Mouse (Mus musculus): ENCODE data around the gene Lrch3.
"Not testable (repeated sequence)": the region's sequence is repeated elsewhere in the genome, so short reads cannot be mapped to it uniquely, and the experiment has no call there.

Lrch3 gene

DNA sequence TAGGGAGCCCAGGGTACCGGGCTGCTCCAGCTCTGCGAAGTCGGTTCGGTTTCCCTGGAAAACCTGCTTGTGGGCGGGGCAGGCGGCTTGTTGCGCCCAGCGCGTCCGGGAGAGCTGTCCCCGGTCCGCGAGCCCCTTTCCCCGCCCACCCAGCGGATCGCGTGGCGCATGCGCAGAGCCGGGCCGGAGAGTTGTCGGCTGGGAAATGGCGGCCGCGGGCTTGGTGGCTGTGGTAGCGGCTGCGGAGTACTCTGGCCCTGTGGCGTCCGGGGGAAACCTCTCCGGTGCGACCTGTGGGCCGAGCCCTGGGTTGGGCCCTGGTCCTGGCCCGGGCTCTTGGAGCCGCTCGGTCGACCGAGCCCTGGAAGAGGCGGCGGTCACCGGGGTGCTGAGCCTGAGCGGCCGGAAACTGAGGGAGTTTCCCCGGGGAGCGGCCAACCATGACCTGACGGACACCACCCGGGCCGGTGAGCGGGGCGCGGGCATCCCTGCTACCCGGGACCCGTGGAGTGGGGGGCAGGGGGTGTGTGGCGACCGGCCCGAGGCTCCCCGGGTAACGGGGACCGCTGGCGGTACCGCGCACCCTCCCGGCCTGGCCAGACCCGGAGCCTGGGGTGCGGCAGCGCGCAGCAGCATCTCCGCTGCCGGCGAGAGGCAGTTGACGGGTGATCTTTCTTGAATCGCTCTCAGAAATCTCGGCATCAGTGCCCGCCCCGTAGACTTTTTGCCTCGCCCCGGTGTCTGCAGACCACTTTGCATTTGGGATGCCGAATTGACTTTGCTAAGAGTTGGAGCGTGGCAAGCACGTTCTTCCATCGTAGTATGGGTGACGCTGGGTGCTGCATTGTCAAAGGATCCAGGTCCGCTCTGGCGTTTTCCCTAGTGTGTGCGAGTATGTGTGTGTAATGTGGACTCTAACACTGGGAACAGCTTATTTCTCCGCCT lies at the start of gene Lrch3:
Gene Lrch3 (plus strand): TSS at position 164 of the 945 bp plus-strand sequence.
- DNase-seq (ENCODE audit: low read depth) = peak; percentile 74

DNA sequence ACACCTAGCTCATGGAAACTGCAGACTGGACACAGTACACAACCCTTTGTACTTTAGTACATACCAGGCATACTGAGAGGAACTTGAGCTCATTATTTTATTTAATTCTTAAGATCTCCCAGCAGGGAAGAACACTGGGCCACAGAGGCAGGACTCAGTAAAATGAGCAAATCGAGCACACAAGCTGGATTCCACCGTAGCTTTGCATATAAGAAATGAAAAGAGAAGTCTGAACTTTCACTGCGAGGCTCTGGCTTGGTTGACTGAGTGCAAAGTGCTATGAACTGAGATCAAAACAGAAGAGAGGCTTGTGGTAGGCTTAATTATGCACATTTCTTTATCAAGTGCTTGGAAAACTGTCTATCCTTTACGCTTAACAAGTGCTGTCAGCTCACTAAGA lies 48.5 kb upstream of the Lrch3 start:
- no peak for DNase-seq (ENCODE audit: low read depth)

- DNase-seq (ENCODE audit: low read depth) = no peak
Observed at GRCm38 (mm10) chr16:32866713-32867112, 47.2 kb upstream of the Lrch3 start.

DNA sequence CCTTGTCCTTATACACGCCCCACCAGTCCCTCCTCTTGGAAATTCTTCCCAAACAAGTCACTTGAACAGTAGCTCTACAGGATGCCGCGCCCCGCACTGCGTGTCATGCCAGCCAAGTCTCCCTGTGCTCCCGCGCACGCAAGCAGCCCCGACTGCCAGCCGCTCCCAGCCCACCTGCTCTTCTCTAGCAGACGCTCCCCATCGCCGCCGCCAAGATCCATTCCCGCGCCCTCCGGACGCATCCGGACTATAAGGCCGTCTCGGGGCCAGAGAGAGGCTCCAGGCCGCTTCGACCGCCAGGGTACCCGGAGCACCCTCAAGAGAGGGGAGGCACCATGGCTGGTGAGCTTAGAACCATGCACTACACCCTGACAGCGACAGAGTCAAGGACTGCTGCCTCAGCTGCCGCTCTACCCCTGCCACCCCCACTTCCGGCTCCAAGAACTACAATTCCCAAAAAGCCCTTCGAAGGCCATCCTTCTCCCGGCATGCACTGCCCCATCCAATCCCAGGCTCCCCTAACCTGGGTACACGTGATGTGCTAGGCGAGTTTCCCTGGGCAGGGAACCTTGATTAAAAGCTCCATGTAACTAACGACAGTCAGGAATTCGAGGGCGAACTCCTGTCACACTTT lies 45.9 kb upstream of the Lrch3 start:
- DNase-seq (ENCODE audit: low read depth) = peak; percentile 79

DNA sequence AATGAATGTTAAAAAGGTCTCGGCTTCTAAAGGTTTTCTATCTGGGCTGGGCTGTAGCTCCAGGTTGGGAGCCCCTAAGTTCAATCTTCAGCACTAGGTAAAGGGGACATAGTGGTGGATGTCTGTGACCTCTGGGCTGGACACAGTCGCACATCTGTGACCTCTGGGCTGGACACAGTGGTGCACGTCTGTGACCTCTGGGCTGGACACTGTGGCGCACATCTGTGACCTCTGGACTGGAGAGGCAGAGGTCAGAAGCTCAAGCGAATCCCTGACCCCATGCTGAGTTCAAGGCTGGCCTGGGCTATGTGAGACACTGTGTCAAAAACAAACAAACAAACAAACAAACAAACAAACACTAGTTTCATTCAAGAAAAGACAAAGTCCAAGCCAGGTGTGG lies 43.7 kb upstream of the Lrch3 start:
- no peak for DNase-seq (ENCODE audit: low read depth)

DNA sequence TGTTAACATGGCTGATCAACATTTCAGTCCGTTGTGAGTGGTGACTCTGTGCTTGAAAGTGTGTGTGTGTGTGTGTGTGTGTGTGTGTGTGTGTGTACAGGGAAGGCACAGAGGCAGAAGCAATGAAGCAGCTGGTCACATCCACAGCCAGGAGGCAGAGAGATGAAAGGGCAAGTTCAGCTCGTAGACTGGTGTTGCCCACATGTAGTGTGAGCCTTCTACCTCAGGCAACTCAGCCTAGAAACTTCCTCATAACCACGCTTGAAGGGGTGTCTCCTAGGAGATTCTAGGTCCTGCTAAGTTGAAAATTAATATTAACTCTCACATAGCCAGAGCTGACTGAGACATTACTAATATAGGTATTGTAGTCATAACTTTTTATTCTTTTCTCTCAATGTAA lies 40.5 kb upstream of the Lrch3 start:
- no peak for DNase-seq (ENCODE audit: low read depth)

- DNase-seq (ENCODE audit: low read depth) = not testable (repeated sequence)
Observed at GRCm38 (mm10) chr16:32875281-32875680, 38.6 kb upstream of the Lrch3 start.

- DNase-seq (ENCODE audit: low read depth) = no peak
Observed at GRCm38 (mm10) chr16:32875847-32876246, 38.1 kb upstream of the Lrch3 start.

GRCm38 (mm10) chr16:32876831-32877230 lies 37.1 kb upstream of the Lrch3 start:
- DNase-seq (ENCODE audit: low read depth) = no peak

- peak; percentile 86 for DNase-seq (ENCODE audit: low read depth)
Observed at GRCm38 (mm10) chr16:32877343-32878156, 36.4 kb upstream of the Lrch3 start, which contains the start of the genes Fyttd1 and Rubcn. TSS of gene Fyttd1 (plus strand) at chr16:32877500. TSS of gene Rubcn (minus strand) at chr16:32877766.

GRCm38 (mm10) chr16:32878157-32878598 lies 35.7 kb upstream of the Lrch3 start:
- no peak for DNase-seq (ENCODE audit: low read depth)

- no peak for DNase-seq (ENCODE audit: low read depth)
Observed at GRCm38 (mm10) chr16:32878972-32879926, 34.7 kb upstream of the Lrch3 start.

- DNase-seq (ENCODE audit: low read depth) = no peak
Observed at GRCm38 (mm10) chr16:32881538-32881937, 32.4 kb upstream of the Lrch3 start.

- no peak for DNase-seq (ENCODE audit: low read depth)
Observed at GRCm38 (mm10) chr16:32887996-32888395, 25.9 kb upstream of the Lrch3 start.

DNA sequence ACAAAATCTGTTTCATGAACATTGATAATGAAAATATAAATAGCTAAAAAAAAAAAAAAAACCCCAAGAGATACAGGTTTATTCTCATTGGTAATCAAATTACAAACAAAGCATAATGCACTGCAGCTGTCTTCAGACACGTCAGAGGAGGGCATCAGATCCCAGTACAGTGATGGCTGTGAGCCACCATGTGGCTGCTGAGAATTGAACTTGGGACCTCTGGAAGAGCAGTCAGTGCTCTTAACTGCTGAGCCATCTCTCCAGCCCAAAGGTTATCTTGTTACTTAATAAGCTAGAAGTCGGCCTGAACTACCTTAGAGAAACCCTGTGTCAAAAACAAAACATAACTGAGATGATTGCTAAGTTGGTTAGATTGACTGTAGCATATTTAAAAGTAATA lies 24.0 kb upstream of the Lrch3 start:
- no peak for DNase-seq (ENCODE audit: low read depth)

- no peak for DNase-seq (ENCODE audit: low read depth)
Observed at GRCm38 (mm10) chr16:32896126-32896525, 17.8 kb upstream of the Lrch3 start.

DNA sequence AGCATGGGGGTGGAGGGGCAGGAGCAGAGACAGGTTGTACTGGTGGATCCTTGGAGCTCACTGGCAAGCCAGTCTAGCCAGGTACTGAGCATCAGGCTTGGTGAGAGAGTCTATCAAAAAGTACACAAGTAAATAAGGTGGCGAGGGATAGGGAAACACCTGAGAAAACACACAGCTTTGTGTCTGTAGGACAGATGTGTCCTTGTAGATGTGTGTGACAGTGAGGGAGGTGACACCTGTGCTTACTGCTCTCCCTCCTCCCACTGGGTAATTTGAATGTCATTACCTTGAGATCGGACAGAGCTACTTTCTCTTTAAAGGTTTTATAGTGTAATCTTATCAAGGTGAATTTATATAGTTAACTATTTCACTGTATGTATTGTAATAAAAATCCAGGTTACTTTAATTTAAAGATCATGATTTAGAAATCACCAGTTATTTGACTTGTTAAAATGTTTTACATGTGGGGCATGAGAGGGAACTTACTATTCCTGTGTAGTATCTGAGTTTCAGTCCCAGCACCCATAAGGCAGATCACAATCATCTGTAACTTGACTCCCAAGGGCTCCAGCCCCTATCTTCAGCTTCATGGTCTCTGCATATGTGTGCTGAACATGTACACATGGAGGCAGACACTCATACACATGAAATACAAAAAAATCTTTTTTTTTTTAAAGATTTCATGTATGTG lies 12.4 kb upstream of the Lrch3 start:
- no peak for DNase-seq (ENCODE audit: low read depth)

DNA sequence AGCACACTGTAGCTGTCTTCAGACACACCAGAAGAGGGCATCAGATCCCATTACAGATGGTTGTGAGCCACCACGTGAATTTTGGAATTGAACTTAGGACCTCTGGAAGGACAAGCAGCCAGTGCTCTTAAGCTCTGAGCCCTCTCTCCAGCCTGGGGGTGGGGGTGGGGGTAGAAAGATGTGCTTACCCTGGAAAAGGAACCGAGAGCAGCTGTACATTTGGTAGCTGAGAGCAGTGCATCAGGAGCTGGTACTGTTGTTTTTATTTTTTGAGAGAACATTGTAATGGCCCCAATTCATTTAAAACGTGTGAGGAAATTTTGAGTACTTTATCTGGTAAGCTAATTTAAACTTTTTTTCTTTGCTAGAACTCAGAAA lies 11.9 kb upstream of the Lrch3 start:
- no peak for DNase-seq (ENCODE audit: low read depth)

DNA sequence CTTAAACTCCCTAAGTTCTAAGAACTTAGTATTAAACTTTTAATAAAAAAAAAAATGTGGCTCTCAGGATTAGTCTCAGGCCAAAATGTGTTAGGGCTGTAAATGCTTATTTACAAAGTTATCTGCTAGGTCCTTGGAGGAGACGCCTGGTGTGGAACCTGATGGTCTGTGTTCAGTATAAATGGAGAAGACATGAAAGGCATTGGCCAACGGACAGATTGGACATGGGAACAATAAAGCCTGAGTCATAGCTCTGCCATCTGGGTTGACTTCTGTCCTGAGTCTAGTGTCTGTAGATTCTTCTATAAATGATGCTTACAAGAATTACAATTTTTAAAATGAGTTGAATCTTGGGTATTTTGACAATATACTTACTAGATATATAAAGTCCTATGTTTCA lies 7.7 kb upstream of the Lrch3 start:
- no peak for DNase-seq (ENCODE audit: low read depth)

DNA sequence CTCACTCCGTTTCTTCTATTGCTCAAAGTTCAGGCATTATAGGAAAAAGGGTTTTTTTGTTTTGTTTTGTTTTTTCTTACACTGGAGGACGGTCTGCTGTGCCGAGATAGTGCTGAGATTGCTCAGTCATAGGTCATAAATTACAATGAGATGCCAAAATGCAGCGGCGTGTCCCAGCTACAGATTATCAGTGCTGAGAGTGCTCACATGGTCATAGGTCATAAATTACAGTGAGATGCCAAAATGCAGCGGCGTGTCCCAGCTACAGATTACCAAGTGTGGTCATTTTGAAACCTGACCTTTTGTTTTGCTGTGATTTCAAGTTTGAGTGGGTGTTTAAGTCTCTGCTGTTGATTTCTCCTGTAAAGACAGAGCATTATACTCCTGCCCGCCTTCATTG lies 7.2 kb upstream of the Lrch3 start:
- no peak for DNase-seq (ENCODE audit: low read depth)

DNA sequence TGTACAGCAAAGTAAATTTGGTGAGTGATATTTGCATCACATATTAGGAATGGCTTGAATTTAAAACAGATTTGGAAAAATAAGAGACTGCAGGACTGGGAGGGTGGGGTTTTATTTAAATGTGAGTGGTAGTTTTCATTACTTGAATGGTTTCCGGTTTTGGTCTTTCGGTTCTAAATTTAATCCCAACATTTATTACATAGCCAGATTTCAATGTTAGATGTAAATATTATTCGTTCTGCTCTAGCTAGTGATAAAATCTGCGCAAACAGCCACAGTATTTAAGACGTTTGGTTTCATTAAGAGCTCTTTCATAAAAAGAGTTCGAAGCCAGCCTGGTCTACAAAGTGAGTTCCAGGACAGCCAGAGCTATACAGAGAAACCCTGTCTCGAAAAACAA lies 688 bp upstream of the Lrch3 start:
- no peak for DNase-seq (ENCODE audit: low read depth)
